Mouse (Mus musculus): ENCODE results near the gene Kat6b. TPM values are rescaled to one million over a fixed set of nuclear protein-coding genes. Genes with fewer than 3 reads are reported as not detected.

Gene Kat6b
- polyA plus RNA-seq, 1 experiment, result 124 TPM

DNA sequence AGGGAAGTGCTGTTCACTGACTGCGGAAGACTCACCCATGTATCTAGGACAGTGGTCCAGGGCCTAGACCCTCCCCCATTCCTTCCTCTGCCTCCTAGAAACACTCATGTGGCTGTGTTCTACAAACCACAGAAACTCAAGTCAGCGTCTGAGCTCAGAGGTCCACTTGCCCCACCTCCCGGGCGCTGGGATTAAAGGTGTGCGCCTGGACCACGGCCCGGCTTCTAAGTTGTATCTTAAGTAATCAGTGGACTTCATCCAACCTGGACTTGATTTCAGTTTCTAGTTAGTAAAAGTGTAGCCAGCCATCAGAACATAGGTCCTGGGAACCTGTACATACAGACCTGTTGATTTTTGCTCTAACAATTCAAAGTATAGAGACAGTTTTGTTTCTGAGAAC is 78.2 kb downstream of the Kat6b start:
- no peak overlapping the region for H3K4me3 ChIP-seq (ENCODE audit: insufficient read depth, low read depth, low read length)
- peaks cover 31% of the 10 kb centered on the region for H3K4me1 ChIP-seq (ENCODE audit: control insufficient read depth, insufficient read depth, low read length)
- no peak overlapping the region for H3K27ac ChIP-seq (ENCODE audit: insufficient read depth, low read depth, low read length)
- 75% methylated on average over 7 of the region's 7 CpGs for WGBS
- TF ChIP-seq CTCF (IDR thresholded peaks at IDR 0.05; ENCODE audit: insufficient read depth, low read depth, low read length) (no peak), POLR2A (IDR thresholded peaks at IDR 0.05; ENCODE audit: insufficient read depth, low read depth, low read length) (no peak)

DNA sequence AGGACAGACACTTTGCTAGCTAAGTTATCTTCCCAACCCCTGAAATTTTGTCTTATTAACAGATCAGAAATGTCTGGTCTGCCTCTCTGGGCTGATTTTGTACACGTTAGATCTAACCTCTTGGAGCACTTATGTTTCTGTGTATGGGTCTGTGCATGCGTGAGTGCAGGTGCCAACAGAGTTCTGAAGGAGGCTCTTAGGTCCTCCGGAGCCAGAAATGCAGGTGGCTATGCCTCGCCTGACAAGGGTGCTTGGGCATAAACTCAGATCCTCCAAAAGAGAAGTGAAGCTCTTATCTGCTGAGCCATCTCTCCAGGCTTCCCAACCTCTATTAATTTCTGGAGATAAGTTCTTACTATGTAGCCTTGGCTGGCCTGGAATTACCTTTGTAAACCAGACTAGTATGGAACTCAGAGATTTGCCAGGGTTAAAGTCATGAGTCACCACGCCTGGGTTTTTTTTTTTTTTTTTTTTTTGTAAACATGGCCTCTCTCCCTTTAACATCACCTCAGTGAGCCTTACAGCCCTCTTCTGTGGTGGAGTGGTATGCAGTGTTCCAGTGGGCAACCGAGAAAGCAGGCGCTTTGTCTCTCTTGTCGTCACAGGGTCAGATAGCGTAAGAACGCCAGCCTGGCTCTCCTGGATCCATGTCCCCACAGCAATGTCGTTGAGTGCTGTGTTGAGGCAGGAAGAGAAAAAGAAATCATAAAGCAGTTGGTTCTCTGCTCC is 79.4 kb downstream of the Kat6b start:
- TF ChIP-seq POLR2A (IDR thresholded peaks at IDR 0.05; ENCODE audit: insufficient read depth, low read depth, low read length), result no peak
- no peak for TF ChIP-seq CTCF (IDR thresholded peaks at IDR 0.05; ENCODE audit: insufficient read depth, low read depth, low read length)
- Histone ChIP-seq H3K4me1 (ENCODE audit: control insufficient read depth, insufficient read depth, low read length) (peaks cover 26% of the 10 kb centered on the region), H3K27ac (ENCODE audit: insufficient read depth, low read depth, low read length) (no peak overlapping the region), H3K4me3 (ENCODE audit: insufficient read depth, low read depth, low read length) (no peak overlapping the region)
- 73% methylated on average over 11 of the region's 11 CpGs for WGBS

- Histone ChIP-seq H3K27ac (ENCODE audit: insufficient read depth, low read depth, low read length) (no peak overlapping the region), H3K4me3 (ENCODE audit: insufficient read depth, low read depth, low read length) (no peak overlapping the region), H3K4me1 (ENCODE audit: control insufficient read depth, insufficient read depth, low read length) (peaks cover 24% of the 10 kb centered on the region)
- TF ChIP-seq CTCF (IDR thresholded peaks at IDR 0.05; ENCODE audit: insufficient read depth, low read depth, low read length) (no peak), POLR2A (IDR thresholded peaks at IDR 0.05; ENCODE audit: insufficient read depth, low read depth, low read length) (no peak)
- 94% methylated on average over 8 of the region's 8 CpGs for WGBS
These were observed 80.3 kb downstream of the Kat6b start for GRCm38 (mm10) chr14:21561396-21562065.

DNA sequence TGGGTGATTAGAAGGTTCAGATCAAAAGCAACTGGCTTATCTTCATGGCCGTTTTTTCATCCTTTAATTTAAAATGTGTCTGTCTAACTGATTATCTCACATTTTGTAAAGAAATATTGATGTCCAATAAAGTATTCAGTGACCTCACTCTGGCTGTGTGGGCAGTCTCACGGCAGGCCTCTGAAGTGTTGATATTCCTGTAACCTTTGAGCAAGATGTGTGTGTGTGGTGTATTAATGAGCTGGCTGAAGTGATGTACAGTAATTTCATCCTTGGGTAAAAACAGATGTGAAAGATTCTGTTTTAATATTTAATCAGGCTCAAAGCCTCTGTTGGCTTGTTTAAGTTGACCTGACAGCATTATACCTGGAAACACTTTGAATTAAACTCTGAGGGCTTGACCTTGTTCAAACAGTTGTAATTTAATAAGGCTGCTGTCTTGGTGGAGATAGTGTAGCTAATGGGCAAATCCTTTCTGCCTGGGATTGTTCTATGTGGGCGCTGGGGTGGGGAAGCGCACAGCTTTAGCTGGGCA is 82.4 kb downstream of the Kat6b start:
- no peak for TF ChIP-seq POLR2A (IDR thresholded peaks at IDR 0.05; ENCODE audit: insufficient read depth, low read depth, low read length)
- TF ChIP-seq CTCF (IDR thresholded peaks at IDR 0.05; ENCODE audit: insufficient read depth, low read depth, low read length), result no peak
- WGBS, result 57% methylated on average over 4 of the region's 4 CpGs
- H3K4me3 ChIP-seq (ENCODE audit: insufficient read depth, low read depth, low read length), result no peak overlapping the region
- H3K27ac ChIP-seq (ENCODE audit: insufficient read depth, low read depth, low read length), result no peak overlapping the region
- H3K4me1 ChIP-seq (ENCODE audit: control insufficient read depth, insufficient read depth, low read length), result peaks cover 21% of the 10 kb centered on the region

- 44% methylated on average over 10 of the region's 10 CpGs for WGBS
- Histone ChIP-seq H3K27ac (ENCODE audit: insufficient read depth, low read depth, low read length) (no peak overlapping the region), H3K4me1 (ENCODE audit: control insufficient read depth, insufficient read depth, low read length) (peaks cover 25% of the 10 kb centered on the region), H3K4me3 (ENCODE audit: insufficient read depth, low read depth, low read length) (no peak overlapping the region)
- TF ChIP-seq POLR2A (IDR thresholded peaks at IDR 0.05; ENCODE audit: insufficient read depth, low read depth, low read length), result no peak
- TF ChIP-seq CTCF (IDR thresholded peaks at IDR 0.05; ENCODE audit: insufficient read depth, low read depth, low read length), result no peak
These were observed 84.5 kb downstream of the Kat6b start for GRCm38 (mm10) chr14:21565541-21566353.

DNA sequence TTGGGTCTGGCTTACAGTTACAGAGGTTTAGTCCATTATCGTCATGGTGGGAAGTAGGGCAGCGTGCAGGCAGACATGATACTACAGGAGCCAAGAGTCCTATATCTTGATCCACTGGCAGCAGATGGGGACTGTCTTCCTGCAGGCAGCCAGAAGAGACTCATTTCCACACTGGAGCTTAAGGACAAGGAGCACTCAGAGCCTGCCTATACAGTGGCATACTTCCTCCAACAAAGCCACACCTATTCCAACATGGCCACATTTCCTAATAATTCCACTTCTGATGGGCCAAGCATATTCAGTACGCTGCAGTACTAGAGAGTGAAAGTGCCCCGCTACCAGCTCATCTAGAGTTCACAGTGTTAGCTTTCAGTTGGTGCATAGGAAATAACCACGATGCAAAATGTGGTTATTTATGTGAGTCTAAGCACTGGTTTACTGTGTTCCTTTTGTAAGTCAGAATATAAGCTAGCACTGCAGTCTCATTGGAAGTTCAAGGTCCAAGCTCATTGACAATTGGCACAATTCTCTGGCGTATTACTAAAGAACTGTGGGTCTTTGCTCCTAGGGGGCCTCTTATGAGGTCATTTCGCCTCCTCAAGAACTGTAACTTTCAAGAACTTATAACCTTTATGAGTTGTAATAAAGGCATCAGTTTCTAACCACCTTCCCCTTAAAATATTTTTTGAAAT is 86.2 kb downstream of the Kat6b start:
- no peak overlapping the region for H3K4me3 ChIP-seq (ENCODE audit: insufficient read depth, low read depth, low read length)
- WGBS, result 75% methylated on average over 7 of the region's 7 CpGs
- H3K4me1 ChIP-seq (ENCODE audit: control insufficient read depth, insufficient read depth, low read length), result peaks cover 23% of the 10 kb centered on the region
- TF ChIP-seq POLR2A (IDR thresholded peaks at IDR 0.05; ENCODE audit: insufficient read depth, low read depth, low read length) (no peak), CTCF (IDR thresholded peaks at IDR 0.05; ENCODE audit: insufficient read depth, low read depth, low read length) (no peak)
- H3K27ac ChIP-seq (ENCODE audit: insufficient read depth, low read depth, low read length), result no peak overlapping the region

GRCm38 (mm10) chr14:21568821-21569220 is 87.6 kb downstream of the Kat6b start:
- no peak overlapping the region for H3K4me3 ChIP-seq (ENCODE audit: insufficient read depth, low read depth, low read length)
- WGBS, result 62% methylated on average over 7 of the region's 7 CpGs
- H3K4me1 ChIP-seq (ENCODE audit: control insufficient read depth, insufficient read depth, low read length), result peaks cover 20% of the 10 kb centered on the region
- TF ChIP-seq CTCF (IDR thresholded peaks at IDR 0.05; ENCODE audit: insufficient read depth, low read depth, low read length) (no peak), POLR2A (IDR thresholded peaks at IDR 0.05; ENCODE audit: insufficient read depth, low read depth, low read length) (no peak)
- H3K27ac ChIP-seq (ENCODE audit: insufficient read depth, low read depth, low read length), result no peak overlapping the region

GRCm38 (mm10) chr14:21574686-21575309 is 93.6 kb downstream of the Kat6b start:
- no peak overlapping the region for H3K27ac ChIP-seq (ENCODE audit: insufficient read depth, low read depth, low read length)
- WGBS, result 70% methylated on average over 8 of the region's 8 CpGs
- H3K4me1 ChIP-seq (ENCODE audit: control insufficient read depth, insufficient read depth, low read length), result peaks cover 17% of the 10 kb centered on the region
- TF ChIP-seq POLR2A (IDR thresholded peaks at IDR 0.05; ENCODE audit: insufficient read depth, low read depth, low read length) (no peak), CTCF (IDR thresholded peaks at IDR 0.05; ENCODE audit: insufficient read depth, low read depth, low read length) (no peak)
- H3K4me3 ChIP-seq (ENCODE audit: insufficient read depth, low read depth, low read length), result no peak overlapping the region
